Mouse (Mus musculus): ENCODE data around the gene Akap3. TPM values are rescaled to one million over a fixed set of nuclear protein-coding genes. Genes with fewer than 3 reads are reported as not detected.

Akap3 gene
- polyA plus RNA-seq, 1 experiment, result 426 TPM

DNA sequence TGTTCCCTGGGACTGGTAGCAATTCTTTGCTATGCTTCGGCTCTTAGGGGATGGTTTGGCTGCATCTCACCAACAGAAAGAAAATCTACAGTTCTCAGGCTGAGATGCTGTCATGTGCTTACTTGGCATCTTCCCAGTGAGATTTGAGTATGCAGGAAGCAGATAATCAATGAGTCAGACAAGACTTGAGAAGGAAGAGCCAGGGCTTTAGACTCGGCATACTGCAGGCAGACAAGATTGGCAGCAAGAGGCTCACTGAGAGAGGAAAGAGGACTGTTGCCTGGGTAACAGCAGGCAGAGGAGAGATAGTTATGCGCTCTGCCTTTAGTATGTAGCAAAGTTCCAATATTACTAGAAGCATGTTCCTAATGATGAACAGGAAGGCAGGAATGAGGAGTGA is 29.8 kb upstream of the Akap3 start:
- TF ChIP-seq POLR2A (IDR thresholded peaks at IDR 0.05; ENCODE audit: control insufficient read depth, low read depth, low read length) (no peak), CTCF (IDR thresholded peaks at IDR 0.05; ENCODE audit: control insufficient read depth, insufficient read depth, insufficient replicate concordance, low read depth, low read length) (no peak)
- Histone ChIP-seq H3K27ac (ENCODE audit: control insufficient read depth, insufficient read depth, low read depth, low read length) (no peak overlapping the region), H3K36me3 (ENCODE audit: control insufficient read depth, insufficient read depth, low read length) (peaks cover 6% of the 10 kb centered on the region)

DNA sequence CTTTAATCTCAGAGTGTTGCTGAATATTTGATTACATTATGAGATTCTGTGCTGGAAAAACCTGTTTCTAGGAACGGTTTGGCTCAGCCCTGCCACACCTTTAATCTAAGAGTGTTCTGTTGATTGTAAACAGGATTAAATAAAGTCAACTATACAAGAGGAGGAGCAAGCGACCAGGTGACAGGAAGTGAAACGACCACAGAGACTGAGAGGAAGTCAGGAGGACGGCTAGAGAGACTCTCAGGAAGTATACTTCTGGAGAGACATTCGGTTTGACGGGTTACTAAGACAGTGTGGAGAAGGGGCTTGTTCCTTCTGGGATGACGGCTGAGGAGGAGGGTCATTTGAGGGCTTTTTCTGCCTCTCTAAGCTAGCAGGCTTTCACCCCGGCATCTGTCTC is 16.3 kb upstream of the Akap3 start:
- TF ChIP-seq POLR2A (IDR thresholded peaks at IDR 0.05; ENCODE audit: control insufficient read depth, low read depth, low read length) (no peak), CTCF (IDR thresholded peaks at IDR 0.05; ENCODE audit: control insufficient read depth, insufficient read depth, insufficient replicate concordance, low read depth, low read length) (no peak)
- no peaks in the 10 kb centered on the region for H3K4me1 ChIP-seq (ENCODE audit: control insufficient read depth, insufficient read depth, low read length)
- H3K4me3 ChIP-seq (ENCODE audit: control insufficient read depth, low read depth, low read length), result no peak overlapping the region
- H3K27me3 ChIP-seq (ENCODE audit: control insufficient read depth, insufficient read depth, low read length), result no peaks in the 10 kb centered on the region
- peaks cover 3% of the 10 kb centered on the region for H3K36me3 ChIP-seq (ENCODE audit: control insufficient read depth, insufficient read depth, low read length)
- no peak overlapping the region for H3K27ac ChIP-seq (ENCODE audit: control insufficient read depth, insufficient read depth, low read depth, low read length)

More for the DNA sequence above, 29.8 kb upstream of the Akap3 start:
- Histone ChIP-seq H3K4me1 (ENCODE audit: control insufficient read depth, insufficient read depth, low read length) (no peaks in the 10 kb centered on the region), H3K4me3 (ENCODE audit: control insufficient read depth, low read depth, low read length) (no peak overlapping the region), H3K27me3 (ENCODE audit: control insufficient read depth, insufficient read depth, low read length) (no peaks in the 10 kb centered on the region)

DNA sequence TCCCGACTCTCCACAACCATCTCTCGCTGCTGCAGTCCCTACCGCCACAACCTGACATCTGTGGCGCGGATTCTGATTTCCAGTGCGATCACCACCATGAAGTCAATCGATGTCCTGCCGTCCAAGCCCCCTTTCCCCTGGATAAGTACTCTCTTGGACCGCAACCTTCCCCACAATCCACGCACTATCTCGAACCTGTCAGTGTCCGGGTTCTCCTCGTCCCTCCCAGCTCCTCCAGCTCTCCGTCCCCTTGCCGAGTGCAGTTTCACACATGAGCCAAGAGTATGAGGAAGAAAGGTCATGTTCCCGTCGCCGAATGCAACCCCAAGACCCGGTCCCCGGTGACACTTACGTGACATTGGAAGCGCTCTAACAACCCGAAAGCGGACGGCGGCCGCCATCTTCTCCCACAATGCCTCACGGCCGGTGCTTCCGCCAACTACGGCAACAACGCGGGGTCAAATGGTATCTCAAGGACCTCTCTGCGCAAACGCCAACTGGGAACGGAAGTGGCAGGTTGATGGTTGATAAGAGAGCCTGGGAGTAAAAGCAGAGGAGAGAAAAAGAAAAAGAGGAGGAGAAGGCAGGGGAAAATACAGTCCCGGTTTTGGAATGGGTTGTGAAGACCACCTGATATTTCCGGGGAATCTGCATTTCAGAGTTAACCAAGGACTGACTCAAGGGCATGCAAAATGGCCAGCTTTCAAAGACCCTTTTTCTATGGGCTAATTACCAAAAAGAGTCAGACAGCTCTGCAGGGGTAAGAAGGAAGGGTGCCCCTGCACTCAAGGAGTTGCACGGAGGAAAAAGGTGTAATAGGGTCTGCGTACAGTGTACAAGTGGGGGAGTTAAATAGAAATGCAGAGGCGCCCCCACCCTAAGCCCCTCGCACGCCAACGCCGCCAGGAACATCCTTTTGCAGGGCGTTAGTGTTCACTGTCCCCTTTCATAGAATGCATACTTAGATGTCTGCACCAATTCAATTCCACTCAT is 3.9 kb upstream of the Akap3 start, which contains the start of gene Ndufa9:
Gene Ndufa9, minus strand, starts transcription at position 425 of the 993 bp plus-strand sequence.
- no peaks in the 10 kb centered on the region for H3K27me3 ChIP-seq (ENCODE audit: control insufficient read depth, insufficient read depth, low read length)
- peaks cover 6% of the 10 kb centered on the region for H3K4me1 ChIP-seq (ENCODE audit: control insufficient read depth, insufficient read depth, low read length)
- peak within 1 kb of the TSS; percentile 92 for H3K27ac ChIP-seq (ENCODE audit: control insufficient read depth, insufficient read depth, low read depth, low read length)
- no peak for TF ChIP-seq CTCF (IDR thresholded peaks at IDR 0.05; ENCODE audit: control insufficient read depth, insufficient read depth, insufficient replicate concordance, low read depth, low read length)
- TF ChIP-seq POLR2A (IDR thresholded peaks at IDR 0.05; ENCODE audit: control insufficient read depth, low read depth, low read length), result peak; percentile 93
- peak within 1 kb of the TSS; percentile 100 for H3K4me3 ChIP-seq (ENCODE audit: control insufficient read depth, low read depth, low read length)
- H3K36me3 ChIP-seq (ENCODE audit: control insufficient read depth, insufficient read depth, low read length), result no peaks in the 10 kb centered on the region

- Histone ChIP-seq H3K4me3 (ENCODE audit: control insufficient read depth, low read depth, low read length) (no peak overlapping the region), H3K27me3 (ENCODE audit: control insufficient read depth, insufficient read depth, low read length) (no peaks in the 10 kb centered on the region), H3K36me3 (ENCODE audit: control insufficient read depth, insufficient read depth, low read length) (no peaks in the 10 kb centered on the region), H3K27ac (ENCODE audit: control insufficient read depth, insufficient read depth, low read depth, low read length) (no peak overlapping the region), H3K4me1 (ENCODE audit: control insufficient read depth, insufficient read depth, low read length) (no peaks in the 10 kb centered on the region)
- TF ChIP-seq POLR2A (IDR thresholded peaks at IDR 0.05; ENCODE audit: control insufficient read depth, low read depth, low read length) (no peak), CTCF (IDR thresholded peaks at IDR 0.05; ENCODE audit: control insufficient read depth, insufficient read depth, insufficient replicate concordance, low read depth, low read length) (no peak)
These were observed 24.2 kb downstream of the Akap3 start for GRCm38 (mm10) chr6:126877118-126877517.

DNA sequence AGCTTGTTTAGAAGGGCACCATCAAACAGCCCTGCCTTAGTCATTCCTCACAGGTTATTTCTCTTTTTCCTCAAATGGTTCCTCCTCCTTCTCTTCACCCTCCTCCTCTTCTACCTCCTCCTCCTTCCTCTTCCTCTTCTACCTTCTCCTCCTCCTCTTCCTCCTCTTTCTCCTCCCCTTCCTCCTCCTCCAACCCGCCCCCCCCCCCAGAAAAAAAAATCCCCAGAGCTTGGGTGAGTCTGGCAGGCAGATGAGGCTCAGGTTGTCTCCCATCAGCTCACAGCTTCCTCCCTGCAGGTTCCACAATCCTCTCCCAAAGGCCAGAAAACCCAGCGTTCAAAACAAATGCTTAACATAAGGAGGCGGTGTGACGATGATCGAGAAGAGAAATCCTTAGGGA is 54.5 kb downstream of the Akap3 start:
- TF ChIP-seq POLR2A (IDR thresholded peaks at IDR 0.05; ENCODE audit: control insufficient read depth, low read depth, low read length) (no peak), CTCF (IDR thresholded peaks at IDR 0.05; ENCODE audit: control insufficient read depth, insufficient read depth, insufficient replicate concordance, low read depth, low read length) (no peak)
- no peaks in the 10 kb centered on the region for H3K36me3 ChIP-seq (ENCODE audit: control insufficient read depth, insufficient read depth, low read length)
- no peak overlapping the region for H3K27ac ChIP-seq (ENCODE audit: control insufficient read depth, insufficient read depth, low read depth, low read length)
- H3K4me1 ChIP-seq (ENCODE audit: control insufficient read depth, insufficient read depth, low read length), result no peaks in the 10 kb centered on the region
- no peaks in the 10 kb centered on the region for H3K27me3 ChIP-seq (ENCODE audit: control insufficient read depth, insufficient read depth, low read length)
- no peak overlapping the region for H3K4me3 ChIP-seq (ENCODE audit: control insufficient read depth, low read depth, low read length)

GRCm38 (mm10) chr6:126907876-126908275 is 55.0 kb downstream of the Akap3 start:
- Histone ChIP-seq H3K36me3 (ENCODE audit: control insufficient read depth, insufficient read depth, low read length) (no peaks in the 10 kb centered on the region), H3K27ac (ENCODE audit: control insufficient read depth, insufficient read depth, low read depth, low read length) (no peak overlapping the region), H3K4me3 (ENCODE audit: control insufficient read depth, low read depth, low read length) (no peak overlapping the region), H3K27me3 (ENCODE audit: control insufficient read depth, insufficient read depth, low read length) (no peaks in the 10 kb centered on the region), H3K4me1 (ENCODE audit: control insufficient read depth, insufficient read depth, low read length) (no peaks in the 10 kb centered on the region)
- TF ChIP-seq CTCF (IDR thresholded peaks at IDR 0.05; ENCODE audit: control insufficient read depth, insufficient read depth, insufficient replicate concordance, low read depth, low read length), result no peak
- no peak for TF ChIP-seq POLR2A (IDR thresholded peaks at IDR 0.05; ENCODE audit: control insufficient read depth, low read depth, low read length)

- no peak overlapping the region for H3K27ac ChIP-seq (ENCODE audit: control insufficient read depth, insufficient read depth, low read depth, low read length)
- no peaks in the 10 kb centered on the region for H3K36me3 ChIP-seq (ENCODE audit: control insufficient read depth, insufficient read depth, low read length)
- no peaks in the 10 kb centered on the region for H3K27me3 ChIP-seq (ENCODE audit: control insufficient read depth, insufficient read depth, low read length)
- H3K4me1 ChIP-seq (ENCODE audit: control insufficient read depth, insufficient read depth, low read length), result no peaks in the 10 kb centered on the region
- H3K4me3 ChIP-seq (ENCODE audit: control insufficient read depth, low read depth, low read length), result no peak overlapping the region
- TF ChIP-seq CTCF (IDR thresholded peaks at IDR 0.05; ENCODE audit: control insufficient read depth, insufficient read depth, insufficient replicate concordance, low read depth, low read length) (no peak), POLR2A (IDR thresholded peaks at IDR 0.05; ENCODE audit: control insufficient read depth, low read depth, low read length) (no peak)
These were observed 57.8 kb downstream of the Akap3 start for GRCm38 (mm10) chr6:126910727-126911126.

All from testis, adult 2 months (tissue).